Mouse (Mus musculus): ENCODE results near the gene Agrp. TPM values are rescaled to one million over a fixed set of nuclear protein-coding genes. Genes with fewer than 3 reads are reported as not detected.
A peak's percentile ranks its signal among the peaks of the same experiment; 100 is the strongest.

The Agrp gene
- total RNA-seq (2012; rRNA removed): not detected in 2 replicates
- polyA plus RNA-seq (2012; ENCODE audit: insufficient read depth in 1 of 2, insufficient read length in 2 of 2, low read depth in 1 of 2, low replicate concordance in 2 of 2, missing spikeins in 1 of 2): under 1 TPM in 1 of 2 experiments, not detected in 1; 0.63 TPM

DNA sequence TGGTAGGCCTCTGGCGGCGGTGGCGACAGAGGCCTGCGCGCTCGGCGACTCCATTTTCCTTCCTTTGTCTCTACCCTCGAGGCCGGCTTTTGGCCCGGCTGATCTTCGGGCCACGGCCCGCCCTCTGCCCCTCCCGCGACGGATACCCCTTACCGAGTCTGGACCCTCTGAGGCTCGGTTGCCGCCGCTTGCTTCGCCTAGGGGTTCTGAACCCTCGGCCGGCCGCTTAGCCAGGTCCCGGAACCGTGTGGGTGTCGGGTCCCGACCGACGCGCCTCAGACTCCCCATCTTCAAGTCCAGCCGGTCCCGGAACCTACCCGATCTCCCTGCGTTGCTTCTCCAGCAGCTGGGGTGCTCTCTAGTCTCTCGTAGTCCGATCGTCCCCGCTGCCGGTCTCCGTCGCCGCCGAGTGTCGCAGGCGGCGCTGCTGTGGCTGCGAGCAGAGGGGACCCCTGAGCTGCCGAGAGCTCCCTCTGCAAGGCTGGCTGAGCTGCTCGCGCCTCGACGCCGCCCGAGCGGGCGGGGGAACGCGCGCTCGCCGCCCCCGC is at the start of gene Agrp:
TSS of gene Agrp (minus strand) at position 431 of the 548 bp plus-strand sequence.
- Histone ChIP-seq H3K27me3 (ENCODE audit: control insufficient read depth in 1 of 2, insufficient read depth in 2 of 2, low read length in 2 of 2) (no peaks in the 10 kb centered on the region), H3K4me3 (ENCODE audit: control insufficient read depth in 1 of 2, insufficient read depth in 1 of 2, low read depth in 2 of 2, low read length in 2 of 2) (peak within 1 kb of the TSS; percentile 97 to 99), H3K9me3 (replicated peaks; ENCODE audit: insufficient read depth, low read length) (no peaks in the 10 kb centered on the region), H3K36me3 (ENCODE audit: control insufficient read depth in 1 of 2, insufficient read depth in 2 of 2, low read length in 2 of 2) (peaks cover 0 to 44% of the 10 kb centered on the region in 2 experiments; a peak in 3 of 4 replicates), H3K79me2 (ENCODE audit: control insufficient read depth, insufficient read depth, low read length, poor library complexity) (peaks cover 54% of the 10 kb centered on the region), H3K9ac (ENCODE audit: control insufficient read depth, low read depth, low read length, poor library complexity, severe bottlenecking) (peak within 1 kb of the TSS; percentile 99), H3K4me1 (ENCODE audit: control insufficient read depth in 1 of 2, insufficient read depth in 2 of 2, low read length in 2 of 2) (peaks cover 2 to 14% of the 10 kb centered on the region in 2 experiments; a peak in 2 of 4 replicates), H3K27ac (ENCODE audit: control insufficient read depth, low read depth, low read length) (peak within 1 kb of the TSS; percentile 98)
- no peak for DNase-seq (ENCODE audit: low read depth, low spot score)
- TF ChIP-seq SIN3A (IDR thresholded peaks at IDR 0.05; ENCODE audit: low read length) (peak; percentile 24; the same call in 1 of the 2 replicates), MAZ (IDR thresholded peaks at IDR 0.05; ENCODE audit: low read depth, low read length) (peak; percentile 25; the same call in 1 of the 2 replicates), MEF2A (IDR thresholded peaks at IDR 0.05; ENCODE audit: extremely low read depth, insufficient replicate concordance, low read depth, low read length, poor library complexity, severe bottlenecking) (no peak), MXI1 (IDR thresholded peaks at IDR 0.05; ENCODE audit: low read depth, low read length) (0 out of 2 replicates have a peak, but pooled peaks have one; percentile 11), NELFE (IDR thresholded peaks at IDR 0.05; ENCODE audit: low read depth, low read length) (no peak), MAFK (IDR thresholded peaks at IDR 0.05; ENCODE audit: borderline replicate concordance, low read depth, low read length) (no peak), BHLHE40 (IDR thresholded peaks at IDR 0.05; ENCODE audit: borderline replicate concordance, low read depth, low read length) (no peak), ZKSCAN1 (IDR thresholded peaks at IDR 0.05; ENCODE audit: low read depth, low read length) (no peak), HCFC1 (IDR thresholded peaks at IDR 0.05; ENCODE audit: low read depth, low read length) (peak; percentile 10; the same call in 1 of the 2 replicates), UBTF (IDR thresholded peaks at IDR 0.05; ENCODE audit: borderline replicate concordance, insufficient read depth, low read depth, low read length) (peak; percentile 24; the same call in 1 of the 2 replicates), POLR2A (IDR thresholded peaks at IDR 0.05; ENCODE audit: control insufficient read depth in 1 of 2, insufficient read depth in 1 of 2, low read depth in 1 of 2, low read length in 2 of 2, poor library complexity in 1 of 2) (peak in 1 of 2 experiments; percentile 28; a peak in 2 of 4 replicates), ZC3H11A (IDR thresholded peaks at IDR 0.05; ENCODE audit: low read depth, low read length) (no peak), TCF12 (IDR thresholded peaks at IDR 0.05; ENCODE audit: low read depth, low read length) (0 out of 2 replicates have a peak, but pooled peaks have one; percentile 21), CTCF (IDR thresholded peaks at IDR 0.05 in 2 of 3, conservative IDR thresholded peaks at IDR 0.05 in 1 of 3; ENCODE audit: control insufficient read depth in 1 of 3, insufficient read depth in 1 of 3, low read depth in 2 of 3, low read length in 3 of 3, poor library complexity in 1 of 3, severe bottlenecking in 1 of 3) (peak in 1 of 3 experiments; percentile 20; a peak in 1 of 6 replicates)

DNA sequence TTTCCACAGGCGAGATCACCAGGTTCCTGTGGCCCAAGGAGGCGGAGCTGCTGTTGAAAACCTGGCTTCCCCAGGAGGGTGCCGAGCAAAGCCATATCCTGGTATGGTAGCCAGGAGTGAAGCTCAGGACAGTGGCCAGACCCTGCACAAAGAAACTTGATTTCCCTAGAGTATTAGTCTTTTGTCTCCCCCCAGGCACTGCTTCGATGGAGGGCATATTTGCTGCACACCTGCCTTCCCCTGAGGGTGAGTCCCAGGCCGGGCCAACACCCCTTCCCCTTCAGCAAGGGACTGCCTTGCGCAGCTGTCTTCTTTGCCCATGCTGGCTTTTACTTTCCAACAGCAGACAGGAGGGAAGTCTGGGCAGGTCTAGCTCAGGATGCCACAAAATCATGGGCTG is 49.4 kb upstream of the Agrp start:
- DNase-seq (ENCODE audit: low read depth, low spot score): no peak
- no peaks in the 10 kb centered on the region for H3K79me2 ChIP-seq (ENCODE audit: control insufficient read depth, insufficient read depth, low read length, poor library complexity)
- H3K4me1 ChIP-seq (ENCODE audit: control insufficient read depth in 1 of 2, insufficient read depth in 2 of 2, low read length in 2 of 2): no peaks in the 10 kb centered on the region
- H3K9me3 ChIP-seq (replicated peaks; ENCODE audit: insufficient read depth, low read length): no peaks in the 10 kb centered on the region
- H3K27me3 ChIP-seq (ENCODE audit: control insufficient read depth in 1 of 2, insufficient read depth in 2 of 2, low read length in 2 of 2): no peaks in the 10 kb centered on the region
- no peak overlapping the region for H3K27ac ChIP-seq (ENCODE audit: control insufficient read depth, low read depth, low read length)
- no peak overlapping the region for H3K4me3 ChIP-seq (ENCODE audit: control insufficient read depth in 1 of 2, insufficient read depth in 1 of 2, low read depth in 2 of 2, low read length in 2 of 2)
- H3K36me3 ChIP-seq (ENCODE audit: control insufficient read depth in 1 of 2, insufficient read depth in 2 of 2, low read length in 2 of 2): peaks cover 0 to 4% of the 10 kb centered on the region in 2 experiments; a peak in 2 of 4 replicates
- H3K9ac ChIP-seq (ENCODE audit: control insufficient read depth, low read depth, low read length, poor library complexity, severe bottlenecking): no peak overlapping the region
- TF ChIP-seq TAL1 (IDR thresholded peaks at IDR 0.05; ENCODE audit: low read length) (no peak), MAFK (IDR thresholded peaks at IDR 0.05; ENCODE audit: borderline replicate concordance, low read depth, low read length) (no peak), POLR2A (IDR thresholded peaks at IDR 0.05; ENCODE audit: control insufficient read depth in 1 of 2, insufficient read depth in 1 of 2, low read depth in 1 of 2, low read length in 2 of 2, poor library complexity in 1 of 2) (no peak), EP300 (IDR thresholded peaks at IDR 0.05; ENCODE audit: low read depth in 1 of 2, low read length in 2 of 2) (no peak), GATA1 (IDR thresholded peaks at IDR 0.05; ENCODE audit: low read depth, low read length) (no peak), UBTF (IDR thresholded peaks at IDR 0.05; ENCODE audit: borderline replicate concordance, insufficient read depth, low read depth, low read length) (no peak), RCOR1 (IDR thresholded peaks at IDR 0.05; ENCODE audit: low read depth, low read length) (no peak), MEF2A (IDR thresholded peaks at IDR 0.05; ENCODE audit: extremely low read depth, insufficient replicate concordance, low read depth, low read length, poor library complexity, severe bottlenecking) (no peak), ZNF384 (IDR thresholded peaks at IDR 0.05; ENCODE audit: low read depth, low read length) (no peak)

All from MEL (cell line).